Mouse (Mus musculus): ENCODE data around the gene Brms1l.

The Brms1l gene

GRCm38 (mm10) chr12:55860631-55861030 lies 24.5 kb downstream of the Brms1l start:
- DNase-seq = no peak

- no peak for DNase-seq
Observed at GRCm38 (mm10) chr12:55867738-55868137, 31.6 kb downstream of the Brms1l start.

GRCm38 (mm10) chr12:55869622-55870322 lies 33.6 kb downstream of the Brms1l start:
- no peak for DNase-seq

- DNase-seq = no peak
Observed at GRCm38 (mm10) chr12:55885449-55885848, 49.3 kb downstream of the Brms1l start.

GRCm38 (mm10) chr12:55888570-55888969 lies 52.4 kb downstream of the Brms1l start:
- peak; percentile 8 for DNase-seq

- no peak for DNase-seq
Observed at GRCm38 (mm10) chr12:55904801-55905200, 68.7 kb downstream of the Brms1l start.

GRCm38 (mm10) chr12:55912138-55912537 lies 76.0 kb downstream of the Brms1l start:
- DNase-seq = no peak

GRCm38 (mm10) chr12:55913201-55913600 lies 77.1 kb downstream of the Brms1l start:
- DNase-seq = no peak

- no peak for DNase-seq
Observed at GRCm38 (mm10) chr12:55916250-55916649, 80.1 kb downstream of the Brms1l start.

GRCm38 (mm10) chr12:55917020-55917419 lies 80.9 kb downstream of the Brms1l start:
- no peak for DNase-seq

All from thymus, postnatal 4 days (tissue).